Mouse (Mus musculus): Measurements from ENCODE around the gene Rbbp8nl.

- TF ChIP-seq POLR2A (IDR thresholded peaks at IDR 0.05; ENCODE audit: control insufficient read depth, extremely low read depth, insufficient read depth, low read length, poor library complexity) = no peak
- no peak for TF ChIP-seq CTCF (IDR thresholded peaks at IDR 0.05; ENCODE audit: borderline replicate concordance, control insufficient read depth, extremely low read depth, insufficient read depth, low read length, poor library complexity)
Observed at GRCm38 (mm10) chr2:180311147-180311546, 21.5 kb upstream of the Rbbp8nl start.
